Mouse (Mus musculus) bone marrow, adult 2 months (tissue): ENCODE measurements around the gene Galnt17. TPM values are rescaled to one million over a fixed set of nuclear protein-coding genes. Genes with fewer than 3 reads are reported as not detected.

ENCODE experiments used
- H3K27ac ChIP-seq: fragments of 200-500 bp; 2 replicates; pipeline ENCODE4 v1.5.1; 2012; ENCODE audit warnings: low read depth, mild to moderate bottlenecking, control low read depth, inconsistent platforms, low read length; ENCODE audit not compliant: control insufficient read depth, poor library complexity, insufficient read depth
- H3K4me1 ChIP-seq: fragments of 200-500 bp; 2 replicates; pipeline ENCODE4 v1.6.1; 2011; ENCODE audit warnings: low read length; ENCODE audit not compliant: control insufficient read depth, insufficient read depth
- H3K4me3 ChIP-seq: fragments of 200-500 bp; replicated peaks from 2 replicates; pipeline ENCODE3; 2011; ENCODE audit warnings: mild to moderate bottlenecking, low read depth, low read length, control low read depth; ENCODE audit not compliant: control insufficient read depth
- CTCF ChIP-seq: fragments of 200-500 bp; IDR thresholded peaks from 2 replicates; pipeline ENCODE4 v1.5.1; 2011; ENCODE audit warnings: low read length, control low read depth; ENCODE audit not compliant: control insufficient read depth, insufficient read depth
- POLR2A ChIP-seq: fragments of 200-500 bp; IDR thresholded peaks from 2 replicates; pipeline ENCODE4 v1.6.1; 2011; ENCODE audit warnings: low read depth, mild to moderate bottlenecking, control low read depth, low read length, borderline replicate concordance; ENCODE audit not compliant: control insufficient read depth
- WGBS: fragments of 180-500 bp; shearing (Covaris S2); methylation state at CpG from one replicate; pipeline ENCODE4 v1.1.7; 2018; 5-methylcytosine and 5-hydroxymethylcytosine counted together
- polyA plus RNA-seq: library from polyadenylated mRNA; stranded (reverse); fragments of >200 nt; gene quantifications from 2 replicates; pipeline ENCODE4 v1.2.4, GENCODE M21; 2011; ENCODE audit warnings: low replicate concordance; ENCODE audit not compliant: missing spikeins, insufficient read depth, insufficient read length

Galnt17 gene
- 0.43 and 1.5 TPM in 2 replicates for polyA plus RNA-seq

- Histone ChIP-seq H3K27ac (no peak within 1 kb of the TSS), H3K4me3 (no peak within 1 kb of the TSS), H3K4me1 (no peaks in the 10 kb centered on the region)
- 57% methylated on average over 3 of the region's 3 CpGs for WGBS
- no peak for TF ChIP-seq POLR2A
- TF ChIP-seq CTCF = no peak
These were observed at the start of gene Galnt17 for GRCm38 (mm10) chr5:131308397-131308796. TSS of gene Galnt17 (minus strand) at chr5:131308497.

GRCm38 (mm10) chr5:131334536-131334935 lies 26.2 kb upstream of the Galnt17 start:
- 78% methylated on average over 8 of the region's 8 CpGs for WGBS
- H3K4me1 ChIP-seq = no peaks in the 10 kb centered on the region
- no peak overlapping the region for H3K4me3 ChIP-seq
- H3K27ac ChIP-seq = no peak overlapping the region
- TF ChIP-seq POLR2A (no peak), CTCF (no peak)

- Histone ChIP-seq H3K4me3 (no peak overlapping the region), H3K27ac (no peak overlapping the region), H3K4me1 (no peaks in the 10 kb centered on the region)
- WGBS = 63% methylated on average over 3 of the region's 3 CpGs
- TF ChIP-seq POLR2A (no peak), CTCF (no peak)
These were observed 13.0 kb upstream of the Galnt17 start for GRCm38 (mm10) chr5:131321286-131321685.

GRCm38 (mm10) chr5:131319605-131320004 lies 11.3 kb upstream of the Galnt17 start:
- no peak overlapping the region for H3K27ac ChIP-seq
- no peaks in the 10 kb centered on the region for H3K4me1 ChIP-seq
- H3K4me3 ChIP-seq = no peak overlapping the region
- TF ChIP-seq POLR2A (no peak), CTCF (no peak)
- WGBS = 51% methylated on average over 3 of the region's 3 CpGs

GRCm38 (mm10) chr5:131319141-131319540 lies 10.8 kb upstream of the Galnt17 start:
- H3K4me3 ChIP-seq = no peak overlapping the region
- no peak overlapping the region for H3K27ac ChIP-seq
- H3K4me1 ChIP-seq = no peaks in the 10 kb centered on the region
- WGBS = 40% methylated on average over 2 of the region's 2 CpGs
- TF ChIP-seq CTCF = no peak
- TF ChIP-seq POLR2A = no peak

DNA sequence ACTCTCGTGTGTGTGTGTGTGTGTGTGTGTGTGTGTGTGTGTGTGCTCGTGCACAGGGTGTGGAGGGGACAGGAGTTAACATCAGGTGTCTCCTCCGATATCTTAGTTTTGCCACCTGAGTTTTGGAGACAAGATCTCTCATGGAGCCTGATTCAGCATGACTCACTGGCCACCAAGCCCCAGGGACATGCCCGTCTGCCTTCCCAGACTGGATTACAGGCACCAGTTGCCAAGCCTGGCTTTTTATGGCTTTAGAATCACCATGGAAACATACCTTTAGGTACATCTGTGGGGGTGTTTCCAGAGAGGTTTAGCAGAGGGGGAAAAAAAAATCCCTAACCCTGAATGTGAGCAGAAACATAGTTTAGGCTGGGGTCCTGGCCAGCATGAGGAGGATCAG lies 6.7 kb upstream of the Galnt17 start:
- WGBS = 66% methylated on average over 4 of the region's 4 CpGs
- H3K4me3 ChIP-seq = no peak overlapping the region
- no peak overlapping the region for H3K27ac ChIP-seq
- no peaks in the 10 kb centered on the region for H3K4me1 ChIP-seq
- TF ChIP-seq POLR2A (no peak), CTCF (no peak)

- TF ChIP-seq CTCF = no peak
- TF ChIP-seq POLR2A = no peak
- Histone ChIP-seq H3K4me1 (no peaks in the 10 kb centered on the region), H3K27ac (no peak overlapping the region), H3K4me3 (no peak overlapping the region)
- 4% methylated on average over 36 of the region's 36 CpGs for WGBS
These were observed 593 bp downstream of the Galnt17 start for GRCm38 (mm10) chr5:131307656-131308151.

GRCm38 (mm10) chr5:131306908-131307655 lies 1.2 kb downstream of the Galnt17 start:
- no peak for TF ChIP-seq POLR2A
- no peak for TF ChIP-seq CTCF
- Histone ChIP-seq H3K4me1 (no peaks in the 10 kb centered on the region), H3K4me3 (no peak overlapping the region), H3K27ac (no peak overlapping the region)
- WGBS = 3% methylated on average over 64 of the region's 64 CpGs
